Mouse (Mus musculus) adrenal gland, postnatal 4 days (tissue): ENCODE measurements around the gene Zbtb22. TPM values are rescaled to one million over a fixed set of nuclear protein-coding genes. Genes with fewer than 3 reads are reported as not detected.

Experiments used
- DNase-seq, 2 experiments: peaks; one replicate each; pipeline ENCODE4 v3.0.0; 2021 to 2022; ENCODE audit warnings: low spot score in 2 of 2, mixed read lengths in 2 of 2
- total RNA-seq, 2 experiments: library from RNA; stranded (reverse); gene quantifications; 2 replicates each; pipeline ENCODE4 v1.2.3; 2021

Zbtb22 gene
- total RNA-seq, 2 experiments from 2014 or later = 43.0 to 47.1 TPM

GRCm38 (mm10) chr17:33920282-33921097 is 4.8 kb downstream of the Zbtb22 start:
- DNase-seq = peak in 1 of 2 experiments; percentile 64

DNA sequence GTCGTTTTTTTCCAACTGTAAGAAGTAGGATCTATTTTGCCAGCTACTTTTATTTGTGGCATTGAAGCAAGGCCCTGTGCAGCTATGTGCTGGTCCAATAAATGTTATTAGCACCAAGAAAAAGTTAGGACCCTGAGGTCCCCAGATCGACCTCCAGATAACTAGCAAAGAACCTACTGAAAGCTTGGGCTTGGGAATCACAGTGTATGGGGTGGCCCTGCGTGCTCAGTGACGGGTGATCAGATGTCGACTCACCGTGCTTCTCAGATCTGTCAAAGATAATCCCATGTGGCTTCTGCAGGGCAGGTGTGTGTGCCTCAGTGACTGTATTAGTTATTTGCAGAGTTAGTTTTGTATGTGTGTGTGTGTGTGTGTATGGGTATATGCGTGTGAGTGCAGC is 5.7 kb downstream of the Zbtb22 start:
- no peak for DNase-seq

DNA sequence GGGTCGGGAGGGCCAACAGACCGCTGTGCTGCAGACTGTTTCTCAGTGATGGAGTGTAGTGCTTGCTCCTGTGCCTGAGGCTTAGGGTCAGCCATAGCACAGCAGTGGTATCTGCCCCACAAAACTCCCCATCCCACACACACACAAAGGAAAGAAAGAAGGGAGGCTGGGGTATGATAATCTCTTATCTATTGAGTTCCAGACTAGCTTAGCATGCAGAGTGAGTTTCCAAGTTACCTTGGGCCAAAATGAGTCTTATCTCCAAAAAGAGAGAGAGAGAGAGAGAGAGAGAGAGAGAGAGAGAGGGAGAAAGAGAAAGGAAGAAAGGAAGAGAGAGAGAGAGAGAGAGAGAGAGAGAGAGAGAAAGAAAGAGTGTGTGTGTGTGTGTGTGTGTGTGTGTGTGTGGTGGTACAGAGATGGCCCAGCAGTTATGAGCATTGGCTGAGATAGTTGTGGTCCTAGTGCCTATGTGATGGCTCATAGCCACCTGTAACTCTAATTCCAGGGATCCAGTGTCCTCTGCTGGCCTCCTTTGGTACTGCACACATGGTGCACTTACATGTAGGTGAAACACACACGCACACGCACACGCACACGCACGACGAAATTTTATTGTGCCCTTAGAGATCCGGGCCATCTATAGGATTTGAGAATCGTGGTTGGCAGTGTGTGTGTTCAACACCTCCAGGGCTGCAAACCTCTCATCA is 9.0 kb downstream of the Zbtb22 start:
- no peak for DNase-seq

- no peak for DNase-seq
Observed at GRCm38 (mm10) chr17:33925406-33926116, 9.9 kb downstream of the Zbtb22 start.

DNA sequence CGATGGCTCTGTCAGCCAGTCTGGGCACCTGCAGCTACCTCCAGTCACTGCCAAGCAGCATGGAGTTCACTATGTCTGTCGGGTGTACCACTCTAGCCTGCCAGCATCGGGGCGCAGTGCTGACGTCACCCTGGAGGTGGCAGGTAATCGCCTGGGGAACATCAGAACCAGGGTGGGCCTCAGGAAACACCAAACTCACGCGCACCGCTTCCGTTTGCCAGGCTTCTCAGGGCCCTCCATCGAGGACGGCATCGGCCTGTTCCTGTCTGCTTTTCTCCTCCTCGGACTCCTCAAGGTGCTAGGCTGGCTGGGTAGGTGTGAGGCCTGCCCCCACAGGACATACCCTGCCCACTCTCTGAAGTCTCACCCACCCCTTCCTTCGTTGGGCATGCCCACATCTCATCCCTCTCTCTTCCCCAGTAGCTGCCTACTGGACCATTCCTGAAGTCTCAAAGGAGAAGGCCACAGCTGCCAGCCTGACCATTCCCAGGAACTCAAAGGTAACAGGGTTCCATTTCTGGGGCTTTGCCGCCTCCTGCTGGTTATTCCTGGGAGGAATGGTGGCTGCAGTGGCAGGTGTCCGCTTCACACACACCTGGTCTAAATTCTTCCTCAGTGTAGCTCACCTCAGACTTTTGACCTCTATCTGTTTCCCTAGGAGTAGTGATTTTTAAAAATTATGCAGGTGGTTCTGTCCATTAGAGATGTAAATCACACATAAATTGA is 10.7 kb downstream of the Zbtb22 start:
- no peak for DNase-seq

GRCm38 (mm10) chr17:33928251-33928947 is 12.7 kb downstream of the Zbtb22 start:
- no peak for DNase-seq

DNA sequence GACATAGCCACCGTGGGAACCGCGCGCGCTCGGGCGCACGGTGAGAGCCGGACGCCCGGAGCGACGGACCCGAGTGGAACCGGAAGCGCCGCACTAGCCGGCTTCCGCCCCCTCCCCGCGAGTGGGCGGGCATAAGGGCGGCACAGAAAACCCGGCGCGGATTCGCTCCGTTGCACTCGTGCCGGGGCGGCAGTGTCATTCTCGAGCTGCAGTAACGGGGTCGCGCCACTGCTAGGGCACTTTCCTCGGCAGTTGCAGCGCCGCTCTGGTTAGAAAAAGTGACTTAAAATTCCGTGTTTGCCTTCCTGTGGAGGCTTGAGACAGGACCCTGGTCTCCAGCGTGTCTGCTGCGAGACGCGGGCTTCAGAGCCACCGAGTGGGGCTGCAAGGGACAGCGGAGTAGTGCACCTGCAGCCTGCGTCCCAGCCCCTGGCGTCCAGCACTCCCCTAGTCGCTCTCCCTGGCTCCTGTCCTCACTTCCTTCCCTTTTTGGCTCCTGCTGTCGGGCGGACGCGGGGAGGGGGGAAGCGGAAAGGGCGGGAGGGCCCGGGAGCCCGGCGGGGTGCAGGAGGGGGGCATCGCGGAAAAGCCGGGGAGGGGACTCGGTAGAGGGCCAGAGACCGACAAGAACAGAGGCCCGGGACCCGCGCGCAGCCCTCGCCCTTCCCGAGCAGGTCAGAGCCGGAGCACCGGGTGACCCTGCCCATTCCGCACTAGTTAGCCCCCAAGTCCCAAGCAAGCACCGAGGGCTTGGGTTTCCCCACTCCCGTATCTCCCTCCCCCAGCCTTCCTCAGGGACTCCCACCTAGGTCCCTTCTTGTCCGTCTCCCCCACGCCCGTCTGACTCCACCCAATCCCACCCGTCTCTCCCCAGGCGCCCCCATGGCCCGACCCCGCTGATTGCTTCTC is 13.9 kb downstream of the Zbtb22 start, which contains the start of gene Rgl2:
TSS of gene Rgl2 (plus strand) at position 173 of the 909 bp plus-strand sequence.
- peak; percentile 88 to 93 for DNase-seq

- DNase-seq = no peak
Observed at GRCm38 (mm10) chr17:33930280-33931158, 14.8 kb downstream of the Zbtb22 start.

- DNase-seq = no peak
Observed at GRCm38 (mm10) chr17:33931159-33931866, 15.6 kb downstream of the Zbtb22 start.

- DNase-seq = no peak
Observed at GRCm38 (mm10) chr17:33931947-33932346, 16.2 kb downstream of the Zbtb22 start.

GRCm38 (mm10) chr17:33932448-33932847 is 16.7 kb downstream of the Zbtb22 start:
- DNase-seq = no peak

DNA sequence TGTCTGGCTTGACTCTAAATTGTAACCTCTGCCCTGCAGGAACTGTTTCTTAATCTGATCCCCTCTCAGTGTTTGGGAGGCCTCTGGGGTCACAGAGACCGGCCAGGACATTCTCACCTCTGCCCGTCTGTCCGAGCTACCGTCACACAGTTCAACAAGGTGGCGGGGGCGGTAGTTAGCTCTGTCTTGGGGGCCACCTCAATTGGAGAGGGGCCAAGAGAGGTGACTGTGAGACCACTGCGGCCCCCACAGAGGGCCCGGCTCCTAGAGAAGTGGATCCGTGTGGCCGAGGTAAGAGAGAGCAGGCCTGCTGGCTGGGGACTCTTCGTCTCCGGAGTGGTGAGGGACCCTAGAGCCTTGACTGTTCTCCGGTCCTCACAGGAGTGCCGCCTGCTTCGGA is 17.3 kb downstream of the Zbtb22 start:
- DNase-seq = no peak

- no peak for DNase-seq
Observed at GRCm38 (mm10) chr17:33935422-33936055, 19.8 kb downstream of the Zbtb22 start.

GRCm38 (mm10) chr17:33936993-33937392 is 21.3 kb downstream of the Zbtb22 start:
- no peak for DNase-seq

DNA sequence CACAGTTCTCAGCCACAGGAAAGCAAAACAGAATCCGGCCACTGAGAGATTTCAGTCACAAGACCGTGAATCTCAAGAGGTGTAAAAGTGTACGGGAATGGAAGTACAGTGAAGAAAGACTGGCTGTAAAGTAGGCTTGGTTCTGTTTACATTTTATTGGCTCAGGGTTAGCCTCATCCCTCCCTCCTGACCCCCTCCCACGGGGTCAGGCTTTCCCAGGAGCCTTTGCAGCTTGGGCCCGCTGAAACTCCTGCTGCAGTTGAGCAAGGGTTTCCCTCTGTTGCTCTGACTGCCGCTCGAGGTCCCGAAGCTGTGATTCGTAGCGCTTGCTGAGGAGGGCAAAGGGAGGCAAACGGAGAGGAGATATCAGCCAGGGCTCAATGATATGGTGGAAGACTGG is 23.1 kb downstream of the Zbtb22 start:
- no peak for DNase-seq

GRCm38 (mm10) chr17:33940206-33940805 is 24.6 kb downstream of the Zbtb22 start, which contains the start of the genes Pfdn6 and Wdr46:
Gene Pfdn6, minus strand, starts transcription at chr17:33940343.
Gene Wdr46, plus strand, starts transcription at chr17:33940660.
- DNase-seq = peak; percentile 62 to 69

GRCm38 (mm10) chr17:33940981-33941380 is 25.3 kb downstream of the Zbtb22 start:
- no peak for DNase-seq
